15 mouse cellular contexts compared by ENCODE assay signal in the genomic region with DNA sequence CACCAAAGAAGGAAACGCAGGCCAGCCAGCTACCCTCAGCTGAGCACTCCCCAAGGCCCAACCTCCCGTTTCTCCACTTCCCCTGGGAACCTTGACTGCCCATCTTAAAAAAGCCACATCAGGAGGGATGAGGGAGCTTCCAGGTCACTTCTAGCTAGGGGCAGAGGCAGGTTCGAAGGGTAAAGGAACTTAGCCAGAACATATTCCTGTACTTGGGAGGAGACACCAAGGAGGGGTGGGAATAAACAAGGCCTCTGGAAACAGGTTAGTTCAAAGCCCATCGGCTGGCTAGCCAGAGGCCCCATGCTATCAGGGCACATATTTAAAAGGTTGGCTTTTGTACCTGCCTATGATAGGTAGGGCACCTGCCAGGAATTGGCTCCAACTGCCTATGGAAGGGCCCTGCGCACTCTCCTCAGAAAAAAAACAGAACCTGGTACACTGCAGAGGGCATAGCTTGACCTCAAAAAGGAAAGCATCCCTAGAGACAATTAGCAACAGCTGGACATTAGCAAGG. TPM values are rescaled to one million over a fixed set of nuclear protein-coding genes. Genes with fewer than 3 reads are reported as not detected.
DNase-seq lines count a peak whose midpoint lies in the region; ATAC-seq lines count a peak whose summit lies in the region.
"Had no signal": no experiment of that assay in that cellular context is flagged by ENCODE, and none has a peak within 500 bp of the region (broad histone marks: within the 10 kb centered on the region; RNA-seq: fewer than 3 reads in every experiment).

No protein-coding gene starts in this region.

- 0 out of 2 replicates have a peak overlapping the region, but pooled peaks have one; percentile 84 for H3K4me3 ChIP-seq in hindbrain, embryonic 10.5 days
- H3K4me3 ChIP-seq in hindbrain, embryonic 11.5 days (ENCODE audit: low read depth, low read length), result no peak overlapping the region
- H3K4me3 ChIP-seq in forebrain, embryonic 12.5 days (replicated peaks), result no peak overlapping the region
- H3K4me3 ChIP-seq in hindbrain, embryonic 14.5 days (replicated peaks; ENCODE audit: low read length), result 0 out of 2 replicates have a peak overlapping the region, but pooled peaks have one; percentile 8
- no peak overlapping the region; the same call in 1 of the 2 replicates for H3K4me3 ChIP-seq in midbrain, embryonic 16.5 days (ENCODE audit: low read depth, low read length)
- H3K4me3 ChIP-seq: heart, embryonic 10.5 days had no signal

- H3K9ac ChIP-seq in hindbrain, embryonic 11.5 days (ENCODE audit: low read depth, low read length), result no peak overlapping the region
- no peak overlapping the region for H3K9ac ChIP-seq in forebrain, embryonic 12.5 days
- no peak overlapping the region for H3K9ac ChIP-seq in hindbrain, embryonic 14.5 days
- no peak overlapping the region for H3K9ac ChIP-seq in midbrain, embryonic 16.5 days (ENCODE audit: low read depth, low read length)
- H3K9ac ChIP-seq: lung, embryonic 15.5 days had no signal

- no peak for DNase-seq in hindbrain, embryonic 10.5 days (ENCODE audit: low spot score)
- no peak for DNase-seq in hindbrain, embryonic 11.5 days (ENCODE audit: low spot score)
- DNase-seq in hindbrain, embryonic 14.5 days (ENCODE audit: low spot score), result no peak

- H3K27me3 ChIP-seq in hindbrain, embryonic 10.5 days (ENCODE audit: insufficient read depth, poor library complexity, severe bottlenecking), result peaks cover 10% of the 10 kb centered on the region; the same call in 1 of the 2 replicates
- H3K27me3 ChIP-seq in hindbrain, embryonic 11.5 days (ENCODE audit: control insufficient read depth, insufficient read depth, low read length), result no peaks in the 10 kb centered on the region
- H3K27me3 ChIP-seq in forebrain, embryonic 12.5 days, result 0 out of 2 replicates have a peak, but pooled peaks cover 4% of the 10 kb centered on the region
- H3K27me3 ChIP-seq in hindbrain, embryonic 14.5 days (ENCODE audit: control insufficient read depth, insufficient read depth, low read length), result no peaks in the 10 kb centered on the region
- H3K27me3 ChIP-seq in midbrain, embryonic 16.5 days (ENCODE audit: control insufficient read depth, insufficient read depth, low read depth, low read length), result no peaks in the 10 kb centered on the region
- H3K27me3 ChIP-seq: lung, embryonic 15.5 days; megakaryocyte, embryonic 14.5 days; Patski had no signal

- H3K27ac ChIP-seq in hindbrain, embryonic 10.5 days, result peak overlapping the region; percentile 93
- H3K27ac ChIP-seq in hindbrain, embryonic 11.5 days (ENCODE audit: low read depth, low read length), result no peak overlapping the region
- H3K27ac ChIP-seq in forebrain, embryonic 12.5 days, result no peak overlapping the region
- no peak overlapping the region for H3K27ac ChIP-seq in hindbrain, embryonic 14.5 days
- H3K27ac ChIP-seq in midbrain, embryonic 16.5 days (ENCODE audit: low read length), result no peak overlapping the region
- H3K27ac ChIP-seq: heart, embryonic 10.5 days; left cerebral cortex, adult 2 months; lung, embryonic 15.5 days had no signal

- H3K9me3 ChIP-seq in hindbrain, embryonic 10.5 days, result no peaks in the 10 kb centered on the region
- H3K9me3 ChIP-seq in hindbrain, embryonic 11.5 days (ENCODE audit: control insufficient read depth, low read length), result no peaks in the 10 kb centered on the region
- no peaks in the 10 kb centered on the region for H3K9me3 ChIP-seq in forebrain, embryonic 12.5 days
- no peaks in the 10 kb centered on the region for H3K9me3 ChIP-seq in hindbrain, embryonic 14.5 days (ENCODE audit: control insufficient read depth, low read length)
- H3K9me3 ChIP-seq in midbrain, embryonic 16.5 days (replicated peaks; ENCODE audit: control insufficient read depth, low read length, poor library complexity, severe bottlenecking), result no peaks in the 10 kb centered on the region
- H3K9me3 ChIP-seq: heart, embryonic 10.5 days; lung, embryonic 15.5 days; megakaryocyte, embryonic 14.5 days had no signal

- no peak for ATAC-seq in hindbrain, embryonic 11.5 days (ENCODE audit: low FRiP score)
- ATAC-seq in forebrain, embryonic 12.5 days (ENCODE audit: low FRiP score), result no peak
- ATAC-seq in hindbrain, embryonic 14.5 days (ENCODE audit: low FRiP score), result no peak
- no peak for ATAC-seq in midbrain, embryonic 16.5 days
- no peak for ATAC-seq in frontal cortex, adult (ENCODE audit: low TSS enrichment)
- ATAC-seq in inflammation-experienced regulatory T-cells, adult 6 months, result no peak
- no peak for ATAC-seq in activated CD4-positive, CD25-positive, alpha-beta regulatory T cell, adult 4 months
- ATAC-seq: Patski had no signal

- H3K4me1 ChIP-seq in hindbrain, embryonic 10.5 days (replicated peaks), result peaks cover 89% of the 10 kb centered on the region
- peaks cover 25% of the 10 kb centered on the region for H3K4me1 ChIP-seq in hindbrain, embryonic 11.5 days (replicated peaks; ENCODE audit: control insufficient read depth, insufficient read depth, low read length)
- H3K4me1 ChIP-seq in forebrain, embryonic 12.5 days, result peaks cover 76% of the 10 kb centered on the region
- H3K4me1 ChIP-seq in hindbrain, embryonic 14.5 days (replicated peaks; ENCODE audit: control insufficient read depth, insufficient read depth, low read length), result peaks cover 38% of the 10 kb centered on the region
- peaks cover 45% of the 10 kb centered on the region for H3K4me1 ChIP-seq in midbrain, embryonic 16.5 days (ENCODE audit: control insufficient read depth, insufficient read depth, low read length)

- H3K36me3 ChIP-seq in hindbrain, embryonic 10.5 days, result 0 out of 2 replicates have a peak, but pooled peaks cover 4% of the 10 kb centered on the region
- no peaks in the 10 kb centered on the region for H3K36me3 ChIP-seq in hindbrain, embryonic 11.5 days (ENCODE audit: control insufficient read depth, insufficient read depth, low read length)
- H3K36me3 ChIP-seq in forebrain, embryonic 12.5 days (replicated peaks), result no peaks in the 10 kb centered on the region
- H3K36me3 ChIP-seq in hindbrain, embryonic 14.5 days (replicated peaks; ENCODE audit: control insufficient read depth, insufficient read depth), result no peaks in the 10 kb centered on the region
- no peaks in the 10 kb centered on the region for H3K36me3 ChIP-seq in midbrain, embryonic 16.5 days (ENCODE audit: control insufficient read depth, insufficient read depth, low read length)
- H3K36me3 ChIP-seq: heart, embryonic 10.5 days; lung, embryonic 15.5 days had no signal

- WGBS in hindbrain, embryonic 10.5 days, result 84% methylated on average over 5 of the region's 5 CpGs
- 83% methylated on average over 5 of the region's 5 CpGs for WGBS in hindbrain, embryonic 11.5 days
- 92% methylated on average over 5 of the region's 5 CpGs for WGBS in forebrain, embryonic 12.5 days
- 91% methylated on average over 5 of the region's 5 CpGs for WGBS in hindbrain, embryonic 14.5 days
- 93% methylated on average over 5 of the region's 5 CpGs for WGBS in midbrain, embryonic 16.5 days

- no peak overlapping the region for H3K4me2 ChIP-seq in hindbrain, embryonic 11.5 days (replicated peaks; ENCODE audit: low read depth, low read length)
- H3K4me2 ChIP-seq in forebrain, embryonic 12.5 days, result 0 out of 2 replicates have a peak overlapping the region, but pooled peaks have one; percentile 91
- H3K4me2 ChIP-seq in hindbrain, embryonic 14.5 days (replicated peaks), result peak overlapping the region; percentile 80
- peak overlapping the region; percentile 64 for H3K4me2 ChIP-seq in midbrain, embryonic 16.5 days (ENCODE audit: low read length)

RNA-seq across cellular contexts. Expression of a gene that starts 3.0 kb away (rescaled TPM):
- 20.5 and 29.2 TPM in 2 replicates for polyA plus RNA-seq in hindbrain, embryonic 10.5 days (2016; fragmentation: Nextera tagmentation; extraction: Ambion mirVana)
- polyA plus RNA-seq in hindbrain, embryonic 11.5 days (2014; fragmentation: Nextera tagmentation; extraction: Ambion mirVana), result 14.1 and 16.8 TPM in 2 replicates
- 22.5 and 23.1 TPM in 2 replicates for polyA plus RNA-seq in forebrain, embryonic 12.5 days (2016; fragmentation: Nextera tagmentation; extraction: Ambion mirVana)
- polyA plus RNA-seq in hindbrain, embryonic 14.5 days (2014; fragmentation: Nextera tagmentation; extraction: Ambion mirVana), result 31.6 and 35.0 TPM in 2 replicates
- polyA plus RNA-seq in midbrain, embryonic 16.5 days (2015; fragmentation: Nextera tagmentation; extraction: Ambion mirVana), result 35.8 and 39.3 TPM in 2 replicates
- polyA plus RNA-seq in inflammation-experienced regulatory T-cells, adult 6 months (2017; shearing (Covaris generic)), result 10 to 100 TPM; 13.4 to 31.0 (median 14.1) TPM
- polyA plus RNA-seq in activated CD4-positive, CD25-positive, alpha-beta regulatory T cell, adult 4 months (2017; shearing (Covaris generic)), result 10 to 100 TPM; 16.2 to 18.4 TPM

RNA-seq across cellular contexts. Expression of a gene that starts 41.7 kb away (rescaled TPM):
- 34.4 and 37.9 TPM in 2 replicates for polyA plus RNA-seq in hindbrain, embryonic 10.5 days (2016; fragmentation: Nextera tagmentation; extraction: Ambion mirVana)
- 35.7 and 42.9 TPM in 2 replicates for polyA plus RNA-seq in hindbrain, embryonic 11.5 days (2014; fragmentation: Nextera tagmentation; extraction: Ambion mirVana)
- polyA plus RNA-seq in forebrain, embryonic 12.5 days (2016; fragmentation: Nextera tagmentation; extraction: Ambion mirVana), result 30.1 and 33.4 TPM in 2 replicates
- polyA plus RNA-seq in hindbrain, embryonic 14.5 days (2014; fragmentation: Nextera tagmentation; extraction: Ambion mirVana), result 64.6 and 67.3 TPM in 2 replicates
- polyA plus RNA-seq in midbrain, embryonic 16.5 days (2015; fragmentation: Nextera tagmentation; extraction: Ambion mirVana), result 76.2 and 78.4 TPM in 2 replicates
- polyA plus RNA-seq in inflammation-experienced regulatory T-cells, adult 6 months (2017; shearing (Covaris generic)), result 1 to 10 TPM; 4.7 to 6.9 (median 6.2) TPM
- 1 to 10 TPM; 6.5 to 8.3 TPM for polyA plus RNA-seq in activated CD4-positive, CD25-positive, alpha-beta regulatory T cell, adult 4 months (2017; shearing (Covaris generic))

RNA-seq across cellular contexts. Expression of a gene that starts 41.8 kb away (rescaled TPM):
- 11.1 and 11.5 TPM in 2 replicates for polyA plus RNA-seq in hindbrain, embryonic 10.5 days (2016; fragmentation: Nextera tagmentation; extraction: Ambion mirVana)
- 10.8 and 11.3 TPM in 2 replicates for polyA plus RNA-seq in hindbrain, embryonic 11.5 days (2014; fragmentation: Nextera tagmentation; extraction: Ambion mirVana)
- 12.0 and 12.4 TPM in 2 replicates for polyA plus RNA-seq in forebrain, embryonic 12.5 days (2016; fragmentation: Nextera tagmentation; extraction: Ambion mirVana)
- 11.9 and 12.8 TPM in 2 replicates for polyA plus RNA-seq in hindbrain, embryonic 14.5 days (2014; fragmentation: Nextera tagmentation; extraction: Ambion mirVana)
- 10.8 and 11.3 TPM in 2 replicates for polyA plus RNA-seq in midbrain, embryonic 16.5 days (2015; fragmentation: Nextera tagmentation; extraction: Ambion mirVana)
- polyA plus RNA-seq in inflammation-experienced regulatory T-cells, adult 6 months (2017; shearing (Covaris generic)), result 10 to 100 TPM in 1 of 3 experiments, 1 to 10 TPM in 2; 7.7 to 10.5 (median 9.7) TPM
- 10 to 100 TPM in 1 of 2 experiments, 1 to 10 TPM in 1; 8.5 to 10.1 TPM for polyA plus RNA-seq in activated CD4-positive, CD25-positive, alpha-beta regulatory T cell, adult 4 months (2017; shearing (Covaris generic))

RNA-seq across cellular contexts. Expression of a gene that starts 55.8 kb away (rescaled TPM):
- not detected in 2 replicates for polyA plus RNA-seq in hindbrain, embryonic 10.5 days (2016; fragmentation: Nextera tagmentation; extraction: Ambion mirVana)
- not detected in 2 replicates for polyA plus RNA-seq in hindbrain, embryonic 11.5 days (2014; fragmentation: Nextera tagmentation; extraction: Ambion mirVana)
- polyA plus RNA-seq in forebrain, embryonic 12.5 days (2016; fragmentation: Nextera tagmentation; extraction: Ambion mirVana), result not detected in 2 replicates
- not detected in 2 replicates for polyA plus RNA-seq in hindbrain, embryonic 14.5 days (2014; fragmentation: Nextera tagmentation; extraction: Ambion mirVana)
- polyA plus RNA-seq in midbrain, embryonic 16.5 days (2015; fragmentation: Nextera tagmentation; extraction: Ambion mirVana), result not detected in 2 replicates
- polyA plus RNA-seq in inflammation-experienced regulatory T-cells, adult 6 months (2017; shearing (Covaris generic)), result not detected
- not detected for polyA plus RNA-seq in activated CD4-positive, CD25-positive, alpha-beta regulatory T cell, adult 4 months (2017; shearing (Covaris generic))
- polyA plus RNA-seq: brain, embryonic 14.5 days; CD4-positive, CD25-positive, alpha-beta regulatory T cell, adult 4 months; heart, embryonic 10.5 days; lung, embryonic 15.5 days; Patski had no signal

RNA-seq across cellular contexts. Expression of a gene that starts 55.9 kb away (rescaled TPM):
- polyA plus RNA-seq in hindbrain, embryonic 10.5 days (2016; fragmentation: Nextera tagmentation; extraction: Ambion mirVana), result 44.7 and 49.0 TPM in 2 replicates
- 47.2 and 56.2 TPM in 2 replicates for polyA plus RNA-seq in hindbrain, embryonic 11.5 days (2014; fragmentation: Nextera tagmentation; extraction: Ambion mirVana)
- polyA plus RNA-seq in forebrain, embryonic 12.5 days (2016; fragmentation: Nextera tagmentation; extraction: Ambion mirVana), result 48.4 and 49.3 TPM in 2 replicates
- polyA plus RNA-seq in hindbrain, embryonic 14.5 days (2014; fragmentation: Nextera tagmentation; extraction: Ambion mirVana), result 40.2 and 45.7 TPM in 2 replicates
- 48.6 and 53.2 TPM in 2 replicates for polyA plus RNA-seq in midbrain, embryonic 16.5 days (2015; fragmentation: Nextera tagmentation; extraction: Ambion mirVana)
- 10 to 100 TPM; 25.6 to 36.4 (median 26.0) TPM for polyA plus RNA-seq in inflammation-experienced regulatory T-cells, adult 6 months (2017; shearing (Covaris generic))
- 10 to 100 TPM; 28.3 to 29.3 TPM for polyA plus RNA-seq in activated CD4-positive, CD25-positive, alpha-beta regulatory T cell, adult 4 months (2017; shearing (Covaris generic))

Comparison
In these comparisons a context has a peak if more than half of its experiments do, and no peak if none do; other contexts are left out.
1. H3K4me3 ChIP-seq: peak in hindbrain, embryonic 10.5 days (single experiment) and hindbrain, embryonic 14.5 days (single experiment); none in hindbrain, embryonic 11.5 days (single experiment), forebrain, embryonic 12.5 days (single experiment) and midbrain, embryonic 16.5 days (single experiment).